Mouse (Mus musculus) embryonic facial prominence, embryonic 10.5 days (tissue): ENCODE results near the gene Chrnb2. TPM values are rescaled to one million over a fixed set of nuclear protein-coding genes. Genes with fewer than 3 reads are reported as not detected.
A peak's percentile ranks its signal among the peaks of the same experiment; 100 is the strongest.

ENCODE experiments used
- DNase-seq: peaks from one replicate; pipeline ENCODE4 v3.0.0-alpha.2; 2017; ENCODE audit warnings: low spot score
- H3K27ac ChIP-seq: fragments of 300-500 bp; sonication (generic); replicated peaks from 2 replicates; pipeline ENCODE4 v1.5.1; 2016; ENCODE audit warnings: mild to moderate bottlenecking
- H3K27me3 ChIP-seq: fragments of 300-500 bp; sonication (generic); replicated peaks from 2 replicates; pipeline ENCODE4 v1.6.1; 2016; ENCODE audit warnings: low read depth, mild to moderate bottlenecking; ENCODE audit not compliant: poor library complexity, severe bottlenecking
- H3K36me3 ChIP-seq: fragments of 300-500 bp; sonication (generic); replicated peaks from 2 replicates; pipeline ENCODE4 v1.6.1; 2016; ENCODE audit warnings: mild to moderate bottlenecking, moderate library complexity
- H3K4me1 ChIP-seq: fragments of 300-500 bp; sonication (generic); 2 replicates; pipeline ENCODE4 v1.6.1; 2016
- H3K4me3 ChIP-seq: fragments of 300-500 bp; sonication (generic); 2 replicates; pipeline ENCODE4 v1.5.1; 2016; ENCODE audit warnings: mild to moderate bottlenecking, moderate library complexity
- H3K9me3 ChIP-seq: fragments of 300-500 bp; sonication (generic); 2 replicates; pipeline ENCODE4 v1.6.1; 2016; ENCODE audit warnings: mild to moderate bottlenecking
- WGBS: fragments of 180-500 bp; shearing (Covaris S2); methylation state at CpG from one replicate; pipeline ENCODE4 v1.1.7; 2016; 5-methylcytosine and 5-hydroxymethylcytosine counted together
- polyA plus RNA-seq: library from polyadenylated mRNA; unstranded; fragments of >200 nt; fragmentation: Nextera tagmentation; extraction: Ambion mirVana; gene quantifications from 2 replicates; pipeline ENCODE4 v1.2.1, GENCODE M21; 2016

Gene Chrnb2
- polyA plus RNA-seq, 1 experiment from 2014 or later: 3.7 TPM

DNA sequence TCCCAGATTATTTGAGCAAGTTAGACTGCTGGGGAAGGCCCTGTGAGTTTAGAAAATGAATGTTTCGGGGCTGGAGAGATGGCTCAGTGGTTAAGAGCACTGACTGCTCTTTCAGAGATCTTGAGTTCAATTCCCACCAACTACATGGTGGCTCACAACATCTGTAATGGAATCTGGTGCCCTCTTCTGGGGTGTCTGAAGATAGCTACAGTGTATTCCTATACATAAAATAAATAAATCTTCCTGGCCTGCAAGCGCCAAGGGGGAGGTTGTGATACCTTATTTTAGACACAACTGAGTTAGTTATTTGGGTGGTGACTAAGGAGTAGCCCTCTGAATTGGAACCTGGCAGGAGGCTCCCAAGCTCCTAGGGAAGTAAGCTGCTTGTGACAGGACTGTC is 35.6 kb downstream of the Chrnb2 start:
- no peaks in the 10 kb centered on the region for H3K9me3 ChIP-seq
- WGBS: 84% methylated on average over 2 of the region's 2 CpGs
- no peak for DNase-seq
- H3K27ac ChIP-seq: no peak overlapping the region
- no peak overlapping the region for H3K4me3 ChIP-seq
- H3K27me3 ChIP-seq: no peaks in the 10 kb centered on the region
- peaks cover 19% of the 10 kb centered on the region for H3K4me1 ChIP-seq
- H3K36me3 ChIP-seq: no peaks in the 10 kb centered on the region

DNA sequence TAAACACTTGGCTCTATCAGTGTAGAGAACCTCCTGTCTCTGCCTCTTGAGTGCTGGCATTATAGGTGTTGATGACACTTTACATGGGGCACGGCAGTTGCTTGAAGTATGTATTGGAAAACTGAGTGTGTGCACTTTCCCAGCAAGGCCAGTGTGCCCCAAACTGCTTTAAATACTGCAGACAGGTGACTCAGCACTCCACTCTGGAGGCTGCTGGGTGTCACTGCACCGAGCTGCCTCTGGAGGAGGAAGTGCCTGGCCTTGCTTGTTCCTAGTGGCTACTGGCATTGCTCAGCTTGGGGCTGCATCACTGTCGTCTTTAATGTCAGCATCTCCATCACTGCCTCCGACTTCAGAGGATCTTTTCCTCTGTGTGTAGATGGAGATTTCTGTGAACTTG is 37.4 kb downstream of the Chrnb2 start:
- peak; percentile 48 for DNase-seq
- H3K27ac ChIP-seq: no peak overlapping the region
- H3K36me3 ChIP-seq: no peaks in the 10 kb centered on the region
- H3K27me3 ChIP-seq: no peaks in the 10 kb centered on the region
- no peak overlapping the region for H3K4me3 ChIP-seq
- H3K4me1 ChIP-seq: peaks cover 19% of the 10 kb centered on the region
- no peaks in the 10 kb centered on the region for H3K9me3 ChIP-seq
- 24% methylated on average over 4 of the region's 4 CpGs for WGBS

DNA sequence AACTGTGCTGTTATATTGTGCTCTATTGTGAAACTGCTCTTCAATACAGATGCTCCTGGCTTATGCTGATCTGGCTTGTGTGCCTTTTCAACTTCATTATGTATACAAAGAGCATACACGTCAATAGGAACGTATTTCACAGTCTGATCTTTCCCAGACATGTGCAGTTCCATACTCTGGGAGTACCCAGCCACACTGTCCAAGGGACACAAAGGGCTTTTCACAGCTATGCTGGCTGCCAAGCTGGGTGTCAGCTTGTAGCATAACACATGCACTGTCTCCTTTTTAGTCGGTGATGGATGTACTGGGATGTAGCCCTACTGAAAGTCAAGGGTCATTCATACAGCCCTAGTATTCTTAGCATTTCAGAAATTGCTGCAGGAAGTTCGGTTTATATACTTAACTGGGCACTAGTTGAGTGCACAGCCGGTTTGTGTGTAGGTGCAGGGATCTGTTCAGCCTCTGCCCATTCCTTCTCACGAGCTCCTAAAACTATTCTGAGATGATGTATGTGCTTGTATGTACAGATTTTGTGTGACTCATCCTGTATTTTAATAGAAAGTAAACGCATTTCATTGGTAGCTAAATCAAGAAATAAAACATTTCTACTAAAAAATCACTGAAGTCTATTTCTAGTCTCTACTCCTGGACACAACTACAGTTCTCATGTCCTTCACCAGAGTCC is 40.9 kb downstream of the Chrnb2 start:
- no peak for DNase-seq
- Histone ChIP-seq H3K4me1 (0 out of 2 replicates have a peak, but pooled peaks cover 2% of the 10 kb centered on the region), H3K36me3 (peaks cover 2% of the 10 kb centered on the region; the same call in 1 of the 2 replicates), H3K9me3 (no peaks in the 10 kb centered on the region), H3K27ac (no peak overlapping the region), H3K27me3 (no peaks in the 10 kb centered on the region), H3K4me3 (no peak overlapping the region)
- 78% methylated on average over 7 of the region's 7 CpGs for WGBS

DNA sequence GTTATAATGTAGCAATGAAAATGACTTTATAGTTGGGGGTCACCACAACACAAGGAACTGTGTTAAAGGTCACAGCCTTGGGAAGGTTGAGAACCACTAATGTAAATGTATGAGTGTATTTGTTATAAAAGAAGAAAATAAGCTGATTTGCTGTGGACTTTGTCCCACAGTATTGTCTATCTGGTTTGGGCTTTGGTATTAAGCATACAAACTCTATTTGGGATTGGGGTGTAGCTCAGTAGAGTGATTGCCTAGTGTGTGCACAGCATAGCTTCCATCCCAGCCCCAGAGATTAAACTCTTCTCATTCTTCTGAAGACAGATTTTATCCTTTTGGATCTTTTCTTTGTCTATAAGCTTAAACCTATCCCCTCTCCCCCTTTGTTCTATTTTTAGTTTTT is 42.4 kb downstream of the Chrnb2 start:
- H3K27me3 ChIP-seq: no peaks in the 10 kb centered on the region
- H3K4me3 ChIP-seq: no peak overlapping the region
- H3K9me3 ChIP-seq: no peaks in the 10 kb centered on the region
- 0 out of 2 replicates have a peak, but pooled peaks cover 2% of the 10 kb centered on the region for H3K4me1 ChIP-seq
- H3K27ac ChIP-seq: no peak overlapping the region
- no peak for DNase-seq
- H3K36me3 ChIP-seq: peaks cover 10% of the 10 kb centered on the region

DNA sequence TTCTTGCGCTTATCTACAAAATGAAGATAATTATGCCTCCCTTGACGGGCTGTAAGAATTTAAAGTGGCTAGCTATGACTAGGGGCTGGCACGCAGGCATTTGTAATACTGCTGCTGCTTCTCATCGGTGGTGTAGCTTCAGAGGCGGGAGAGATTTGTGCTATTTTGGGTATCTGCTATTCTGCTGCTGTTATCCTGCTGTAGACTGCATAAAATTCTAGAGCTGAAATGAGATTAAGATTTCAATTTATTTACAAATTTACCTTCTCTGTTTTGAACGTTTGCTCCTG is 48.5 kb downstream of the Chrnb2 start:
- H3K27ac ChIP-seq: no peak overlapping the region
- WGBS: 66% methylated on average over 6 of the region's 6 CpGs
- peak overlapping the region; percentile 100 for H3K4me3 ChIP-seq
- H3K4me1 ChIP-seq: peaks cover 22% of the 10 kb centered on the region
- peaks cover 5% of the 10 kb centered on the region; the same call in 1 of the 2 replicates for H3K27me3 ChIP-seq
- DNase-seq: no peak
- H3K9me3 ChIP-seq: no peaks in the 10 kb centered on the region
- peaks cover 10% of the 10 kb centered on the region for H3K36me3 ChIP-seq

DNA sequence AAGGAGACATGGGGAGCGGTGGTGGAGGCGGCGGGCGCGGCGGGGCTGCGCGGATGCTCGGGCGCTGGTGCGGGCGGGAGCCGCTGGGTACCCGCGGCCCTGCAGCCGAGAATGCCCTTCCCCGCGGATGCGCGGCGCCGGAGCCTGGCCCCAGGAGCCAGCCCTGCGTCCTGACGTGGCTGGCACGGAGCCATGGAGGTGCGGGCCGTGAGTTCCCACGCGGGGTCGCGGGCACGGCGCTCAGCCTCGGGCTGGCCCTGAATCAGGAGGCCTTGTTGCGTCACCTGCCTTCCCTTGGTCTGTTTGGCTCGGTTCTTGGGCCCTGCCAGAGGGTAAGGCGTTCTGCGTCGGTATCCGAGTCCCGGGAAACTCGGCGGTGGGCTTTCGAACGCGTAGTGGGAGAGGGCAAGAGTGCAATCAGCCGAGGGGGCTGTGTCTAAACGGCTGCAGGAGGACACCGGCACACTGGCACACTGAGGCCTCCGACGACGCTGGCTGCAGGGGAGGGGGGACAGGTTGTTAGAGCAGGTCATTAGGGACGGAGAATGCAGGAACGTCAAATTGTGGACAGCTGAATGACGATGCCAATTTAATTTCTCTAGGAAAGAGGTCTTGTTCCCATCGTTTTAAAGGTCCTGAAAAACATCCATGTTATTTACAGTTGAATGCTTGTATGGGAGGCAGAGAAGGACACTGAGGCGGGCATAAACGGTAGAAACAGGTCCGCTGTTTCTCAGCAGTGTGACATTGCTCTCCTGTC is 49.0 kb downstream of the Chrnb2 start:
- 3% methylated on average over 59 of the region's 59 CpGs for WGBS
- DNase-seq: no peak
- H3K4me1 ChIP-seq: peaks cover 22% of the 10 kb centered on the region
- H3K27ac ChIP-seq: peak overlapping the region; percentile 91
- H3K4me3 ChIP-seq: peak overlapping the region; percentile 100
- peaks cover 10% of the 10 kb centered on the region for H3K36me3 ChIP-seq
- peaks cover 5% of the 10 kb centered on the region; the same call in 1 of the 2 replicates for H3K27me3 ChIP-seq
- no peaks in the 10 kb centered on the region for H3K9me3 ChIP-seq

DNA sequence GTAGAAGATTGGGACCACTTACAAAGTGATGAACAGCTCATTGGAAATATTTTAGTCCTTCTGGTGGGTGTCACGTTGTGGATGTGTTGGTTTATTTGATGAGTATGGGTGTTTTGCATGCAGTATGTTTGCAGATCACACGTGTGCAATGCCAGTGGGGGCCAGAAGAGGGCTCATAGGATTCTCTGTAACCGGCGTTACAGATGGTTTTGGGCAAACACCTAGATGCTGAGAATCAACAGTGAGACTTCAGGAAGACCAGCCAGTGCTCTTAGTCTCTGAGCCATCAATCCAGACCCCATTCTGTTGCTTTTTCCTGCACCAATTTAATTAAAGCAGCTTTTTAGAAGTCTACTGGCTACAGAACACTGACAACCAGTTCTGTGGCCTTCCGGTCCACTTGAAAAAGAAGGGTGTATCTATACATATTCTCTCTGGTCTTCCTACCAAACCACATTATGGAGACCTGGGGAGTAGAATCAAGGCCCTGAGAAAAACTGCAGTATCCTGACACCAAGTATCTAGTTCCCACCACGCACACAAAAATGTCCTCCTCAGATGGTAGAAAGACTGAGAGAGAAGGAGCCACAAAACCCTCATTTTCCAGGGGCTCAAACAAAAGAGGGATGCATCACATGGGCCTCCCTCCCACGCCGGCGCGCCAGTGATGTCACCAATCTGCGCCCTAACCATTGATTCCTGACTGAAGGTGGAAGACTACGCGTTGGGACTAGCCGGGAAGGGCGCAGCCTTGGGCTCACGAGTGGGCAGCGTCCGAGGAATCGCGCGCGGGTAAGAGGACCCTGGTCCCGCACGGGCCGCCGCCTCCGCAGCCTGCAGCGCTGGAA is 49.8 kb downstream of the Chrnb2 start, which contains the start of gene Adar:
Gene Adar, plus strand, starts transcription at position 664 of the 848 bp plus-strand sequence.
- H3K36me3 ChIP-seq: peaks cover 10% of the 10 kb centered on the region
- H3K4me3 ChIP-seq: peak within 1 kb of the TSS; percentile 100
- WGBS: 7% methylated on average over 28 of the region's 28 CpGs
- H3K4me1 ChIP-seq: peaks cover 22% of the 10 kb centered on the region
- peak; percentile 89 for DNase-seq
- peak within 1 kb of the TSS; percentile 91 for H3K27ac ChIP-seq
- H3K27me3 ChIP-seq: peaks cover 5% of the 10 kb centered on the region; the same call in 1 of the 2 replicates
- no peaks in the 10 kb centered on the region for H3K9me3 ChIP-seq

DNA sequence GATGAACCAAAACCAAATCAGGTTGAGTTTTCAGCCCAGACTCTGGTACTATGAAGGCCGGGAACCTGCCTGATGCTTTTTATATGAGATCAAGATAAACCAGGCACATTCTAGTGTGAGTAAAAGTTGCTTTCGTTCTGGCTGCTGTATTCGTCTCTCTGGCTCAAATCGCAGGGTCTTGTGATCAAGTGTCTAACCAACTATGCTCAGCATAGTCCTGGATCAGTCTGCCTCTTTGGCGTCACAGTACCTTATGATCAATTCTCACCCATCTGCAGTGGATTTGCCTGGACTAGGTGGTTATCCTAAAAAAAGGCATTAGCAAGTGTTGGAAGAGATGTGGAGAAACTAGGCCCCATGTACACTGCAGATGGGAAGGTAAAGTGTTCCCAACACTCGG is 60.4 kb downstream of the Chrnb2 start:
- WGBS: 83% methylated on average over 6 of the region's 6 CpGs
- Histone ChIP-seq H3K9me3 (no peaks in the 10 kb centered on the region), H3K4me1 (0 out of 2 replicates have a peak, but pooled peaks cover 2% of the 10 kb centered on the region), H3K27me3 (no peaks in the 10 kb centered on the region), H3K36me3 (no peaks in the 10 kb centered on the region), H3K4me3 (no peak overlapping the region), H3K27ac (no peak overlapping the region)
- DNase-seq: no peak

DNA sequence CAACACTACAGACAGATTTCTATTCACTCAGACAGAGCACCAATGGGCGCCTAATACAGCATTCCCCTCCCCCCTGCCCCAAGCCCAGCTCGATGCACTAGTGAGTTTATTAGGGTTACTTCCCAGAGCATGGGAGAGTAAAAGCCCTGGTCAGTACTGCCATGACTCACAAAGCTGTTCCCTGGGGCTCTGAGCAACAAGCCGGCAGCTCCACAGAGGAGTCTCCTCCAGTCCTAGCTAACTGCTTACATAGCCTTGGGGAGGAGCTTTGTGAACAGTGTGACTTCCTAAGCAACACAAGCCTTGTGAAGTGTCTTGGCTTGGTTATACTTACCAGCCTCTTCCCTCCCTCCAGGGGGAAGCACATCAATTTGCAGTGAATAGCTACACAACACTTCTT is 60.8 kb downstream of the Chrnb2 start:
- H3K4me1 ChIP-seq: 0 out of 2 replicates have a peak, but pooled peaks cover 2% of the 10 kb centered on the region
- no peak overlapping the region for H3K4me3 ChIP-seq
- no peak for DNase-seq
- H3K36me3 ChIP-seq: no peaks in the 10 kb centered on the region
- WGBS: 40% methylated on average over 3 of the region's 3 CpGs
- no peaks in the 10 kb centered on the region for H3K27me3 ChIP-seq
- H3K27ac ChIP-seq: no peak overlapping the region
- no peaks in the 10 kb centered on the region for H3K9me3 ChIP-seq

DNA sequence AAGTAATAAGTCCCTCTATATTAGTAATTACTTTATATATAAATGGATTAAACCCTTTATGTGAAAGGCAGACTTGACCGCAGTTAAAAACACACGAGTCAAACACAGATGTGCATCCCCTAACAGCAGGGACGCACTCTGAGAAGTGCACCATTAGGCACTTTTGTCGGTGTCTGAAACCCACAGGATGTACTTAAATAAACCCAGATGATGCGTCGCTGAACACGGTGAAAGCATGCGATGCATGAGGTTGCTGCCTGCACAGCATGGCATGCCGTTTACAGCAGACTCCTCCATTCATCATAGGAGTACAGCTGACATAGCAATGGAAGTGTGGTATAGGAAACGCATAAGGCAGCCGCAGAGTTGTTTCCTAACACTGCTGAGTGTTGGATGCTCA is 64.0 kb downstream of the Chrnb2 start:
- Histone ChIP-seq H3K4me1 (0 out of 2 replicates have a peak, but pooled peaks cover 2% of the 10 kb centered on the region), H3K36me3 (no peaks in the 10 kb centered on the region), H3K27ac (no peak overlapping the region), H3K27me3 (no peaks in the 10 kb centered on the region), H3K4me3 (no peak overlapping the region), H3K9me3 (no peaks in the 10 kb centered on the region)
- DNase-seq: no peak
- WGBS: 75% methylated on average over 11 of the region's 11 CpGs

DNA sequence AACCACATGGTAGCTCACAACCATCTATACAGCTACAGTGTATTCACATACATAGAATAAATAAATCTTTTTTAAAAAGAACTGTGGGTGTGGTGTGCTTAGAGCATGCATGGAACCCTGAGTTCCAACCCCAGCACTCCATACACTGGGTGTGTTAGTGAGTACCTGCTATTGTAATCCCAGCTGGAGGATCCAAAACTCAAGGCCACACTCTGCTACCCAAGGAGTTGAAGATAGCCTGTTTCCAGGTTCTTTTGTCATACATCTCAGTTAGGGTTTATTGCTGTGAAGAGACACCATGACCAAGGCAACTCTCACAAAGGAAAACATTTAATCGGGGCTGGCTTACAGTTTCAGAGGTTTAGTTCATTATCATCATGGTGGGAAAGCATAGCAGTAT is 65.5 kb downstream of the Chrnb2 start:
- Histone ChIP-seq H3K27me3 (no peaks in the 10 kb centered on the region), H3K27ac (no peak overlapping the region), H3K4me3 (no peak overlapping the region), H3K4me1 (0 out of 2 replicates have a peak, but pooled peaks cover 2% of the 10 kb centered on the region), H3K9me3 (0 out of 2 replicates have a peak, but pooled peaks cover under 1% of the 10 kb centered on the region), H3K36me3 (no peaks in the 10 kb centered on the region)
- DNase-seq: no peak
- 91% methylated on average over 1 of the region's 1 CpGs for WGBS
